Mouse (Mus musculus) limb, embryonic 15.5 days (tissue): ENCODE data around the gene Dgkh. TPM values are rescaled to one million over a fixed set of nuclear protein-coding genes. Genes with fewer than 3 reads are reported as not detected.

ENCODE experiments used
- ATAC-seq: fragments of 200-750 bp; cut with Nextera tagmentation; 2 replicates; pipeline ENCODE4 v1.8.0; 2017; ENCODE audit warnings: low read depth, moderate TSS enrichment; ENCODE audit not compliant: insufficient number of reproducible peaks, low FRiP score, low TSS enrichment
- H3K27ac ChIP-seq: fragments of 300-500 bp; sonication (generic); 2 replicates; pipeline ENCODE4 v1.5.1; 2015; ENCODE audit warnings: moderate library complexity, mild to moderate bottlenecking, inconsistent platforms
- H3K27me3 ChIP-seq: fragments of 300-500 bp; sonication (generic); 2 replicates; pipeline ENCODE4 v1.6.1; 2015; ENCODE audit warnings: inconsistent platforms
- H3K36me3 ChIP-seq: fragments of 300-500 bp; sonication (generic); 2 replicates; pipeline ENCODE4 v1.6.1; 2015; ENCODE audit warnings: inconsistent platforms
- H3K4me1 ChIP-seq: fragments of 300-500 bp; sonication (generic); 2 replicates; pipeline ENCODE4 v1.6.1; 2015; ENCODE audit warnings: inconsistent platforms
- H3K4me2 ChIP-seq: fragments of 300-500 bp; sonication (generic); 2 replicates; pipeline ENCODE4 v1.6.1; 2015; ENCODE audit warnings: mild to moderate bottlenecking, inconsistent platforms
- H3K4me3 ChIP-seq: fragments of 300-500 bp; sonication (generic); 2 replicates; pipeline ENCODE4 v1.5.1; 2015; ENCODE audit warnings: mild to moderate bottlenecking, inconsistent platforms
- H3K9ac ChIP-seq: fragments of 300-500 bp; sonication (generic); 2 replicates; pipeline ENCODE4 v1.6.1; 2015; ENCODE audit warnings: inconsistent platforms
- H3K9me3 ChIP-seq: fragments of 300-500 bp; sonication (generic); 2 replicates; pipeline ENCODE4 v1.6.1; 2016; ENCODE audit warnings: inconsistent platforms
- WGBS: fragments of 180-500 bp; shearing (Covaris S2); methylation state at CpG from one replicate; pipeline ENCODE4 v1.1.7; 2015; 5-methylcytosine and 5-hydroxymethylcytosine counted together
- polyA plus RNA-seq: library from polyadenylated mRNA; unstranded; fragments of >200 nt; fragmentation: Nextera tagmentation; extraction: Ambion mirVana; gene quantifications from 2 replicates; pipeline ENCODE4 v1.2.1, GENCODE M21; 2015

Dgkh gene
- polyA plus RNA-seq, 1 experiment from 2014 or later = 1.5 TPM

DNA sequence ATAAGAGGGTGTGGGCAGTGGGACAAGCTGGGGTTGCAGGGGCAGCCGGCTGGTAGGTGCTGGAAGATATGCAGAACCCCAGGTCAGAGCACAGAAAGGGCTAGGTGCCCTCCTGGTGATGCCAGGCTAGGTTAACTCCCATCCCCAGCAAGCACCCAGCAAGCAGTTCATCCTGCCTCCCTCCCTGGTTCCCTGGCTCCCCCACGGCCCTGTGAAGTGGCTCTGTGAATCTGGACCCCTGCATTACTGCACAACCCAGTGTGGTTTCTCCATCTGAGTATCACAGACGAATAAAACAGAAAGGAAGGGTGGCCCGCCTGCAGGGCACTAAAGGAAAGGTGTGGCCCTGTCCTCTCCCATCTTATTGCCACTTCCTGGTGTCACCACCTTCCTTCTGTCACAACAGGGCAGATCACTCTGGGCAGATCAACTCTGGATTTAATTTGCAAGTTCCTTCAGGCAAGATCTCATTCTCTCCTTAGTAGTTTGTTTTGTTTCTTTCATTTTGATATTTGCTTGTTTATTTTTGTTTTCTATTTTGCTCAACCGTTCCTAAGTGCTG lies 40.6 kb downstream of the Dgkh start:
- 50% methylated on average over 5 of the region's 5 CpGs for WGBS
- H3K9me3 ChIP-seq = no peaks in the 10 kb centered on the region
- H3K9ac ChIP-seq = no peak overlapping the region
- H3K27ac ChIP-seq = no peak overlapping the region
- H3K4me1 ChIP-seq = no peaks in the 10 kb centered on the region
- H3K27me3 ChIP-seq = no peaks in the 10 kb centered on the region
- ATAC-seq = no peak
- H3K4me2 ChIP-seq = no peak overlapping the region
- H3K36me3 ChIP-seq = no peaks in the 10 kb centered on the region
- H3K4me3 ChIP-seq = no peak overlapping the region

DNA sequence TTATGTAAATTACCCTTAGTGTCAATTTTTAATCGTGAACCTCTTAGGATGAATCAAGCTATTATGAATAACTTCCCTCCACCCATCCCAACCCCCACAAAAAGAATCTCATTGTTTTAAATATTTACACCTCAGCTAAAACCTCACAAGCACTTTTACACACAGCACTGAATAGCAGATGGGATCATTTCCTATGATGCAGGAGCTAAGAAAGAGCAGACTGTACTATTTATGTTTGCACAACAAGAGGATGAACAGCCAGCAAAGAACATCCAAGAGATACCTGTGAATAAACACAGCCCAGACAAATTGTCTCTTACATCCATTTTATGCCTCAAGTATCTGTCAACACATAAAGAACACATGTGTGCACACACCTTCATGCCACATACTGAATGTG lies 41.7 kb downstream of the Dgkh start:
- no peak overlapping the region for H3K27ac ChIP-seq
- ATAC-seq = no peak
- H3K4me2 ChIP-seq = no peak overlapping the region
- WGBS = 71% methylated on average over 1 of the region's 1 CpGs
- no peak overlapping the region for H3K9ac ChIP-seq
- no peaks in the 10 kb centered on the region for H3K4me1 ChIP-seq
- no peaks in the 10 kb centered on the region for H3K9me3 ChIP-seq
- no peak overlapping the region for H3K4me3 ChIP-seq
- no peaks in the 10 kb centered on the region for H3K36me3 ChIP-seq
- H3K27me3 ChIP-seq = no peaks in the 10 kb centered on the region

DNA sequence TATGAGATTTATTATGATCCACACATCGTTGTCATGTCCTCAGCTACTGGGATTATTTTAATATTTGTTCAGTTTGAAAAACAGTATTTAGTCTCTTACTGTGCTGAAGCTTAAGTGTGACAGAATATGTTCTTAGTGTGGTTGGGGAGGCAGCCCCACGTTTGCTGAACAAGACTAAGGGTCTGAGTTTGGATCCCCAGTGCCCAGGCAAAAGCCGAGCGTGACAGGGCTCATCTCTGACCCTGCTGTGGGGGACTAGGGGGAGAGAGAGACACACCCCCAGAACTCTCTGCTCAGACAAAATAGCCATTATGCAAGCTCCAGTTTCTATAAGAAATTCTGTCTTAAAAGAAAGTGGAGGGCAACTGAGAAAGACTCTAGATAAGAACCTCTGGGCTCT lies 42.2 kb downstream of the Dgkh start:
- no peak for ATAC-seq
- Histone ChIP-seq H3K36me3 (no peaks in the 10 kb centered on the region), H3K4me1 (no peaks in the 10 kb centered on the region), H3K27ac (no peak overlapping the region), H3K4me3 (no peak overlapping the region), H3K9ac (no peak overlapping the region), H3K9me3 (no peaks in the 10 kb centered on the region), H3K27me3 (no peaks in the 10 kb centered on the region), H3K4me2 (no peak overlapping the region)
- 80% methylated on average over 4 of the region's 4 CpGs for WGBS

DNA sequence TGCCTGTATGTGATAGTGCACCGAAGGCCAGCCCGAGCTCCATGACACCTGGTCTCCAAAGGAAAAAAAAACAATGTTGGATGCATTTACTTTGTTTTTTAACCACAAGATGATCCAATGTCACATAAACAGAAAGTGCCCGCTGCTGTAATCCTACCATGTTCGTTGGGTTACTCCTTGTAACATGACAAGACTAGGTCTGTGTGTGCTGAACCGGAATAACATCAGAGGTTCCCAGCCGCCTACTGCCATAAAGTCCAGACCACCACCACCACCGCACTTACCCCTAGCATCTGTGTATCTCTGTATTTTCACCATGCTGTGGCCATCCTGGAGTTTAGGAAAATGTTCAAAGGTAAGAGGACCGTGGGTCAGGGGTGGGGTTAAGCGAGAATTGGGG lies 42.6 kb downstream of the Dgkh start:
- Histone ChIP-seq H3K9ac (no peak overlapping the region), H3K27ac (no peak overlapping the region), H3K27me3 (no peaks in the 10 kb centered on the region), H3K9me3 (no peaks in the 10 kb centered on the region), H3K36me3 (no peaks in the 10 kb centered on the region), H3K4me3 (no peak overlapping the region), H3K4me1 (no peaks in the 10 kb centered on the region), H3K4me2 (no peak overlapping the region)
- WGBS = 87% methylated on average over 9 of the region's 9 CpGs
- no peak for ATAC-seq

DNA sequence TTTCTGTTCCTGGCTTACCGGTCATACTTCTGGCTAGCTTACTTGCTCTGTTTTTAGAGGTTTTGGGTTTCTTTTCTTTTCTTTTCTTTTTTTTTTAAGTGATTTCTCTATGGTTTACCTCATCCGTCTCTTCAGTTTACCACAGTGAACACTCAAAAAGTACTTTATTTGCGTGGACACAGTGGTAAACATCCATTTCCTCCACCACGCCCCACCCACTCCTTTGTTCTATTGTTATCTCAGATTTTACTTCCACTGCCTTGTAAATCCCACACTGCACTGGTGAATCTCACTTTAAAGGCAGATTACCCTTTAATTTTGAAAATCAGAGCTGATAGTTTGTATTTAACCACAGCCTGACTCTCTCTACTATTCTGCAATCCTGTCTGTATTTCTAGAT lies 44.9 kb downstream of the Dgkh start:
- H3K4me2 ChIP-seq = no peak overlapping the region
- no peaks in the 10 kb centered on the region for H3K36me3 ChIP-seq
- H3K9me3 ChIP-seq = no peaks in the 10 kb centered on the region
- WGBS = 76% methylated on average over 4 of the region's 4 CpGs
- no peak overlapping the region for H3K4me3 ChIP-seq
- no peaks in the 10 kb centered on the region for H3K4me1 ChIP-seq
- H3K9ac ChIP-seq = no peak overlapping the region
- H3K27ac ChIP-seq = no peak overlapping the region
- no peaks in the 10 kb centered on the region for H3K27me3 ChIP-seq
- ATAC-seq = no peak

DNA sequence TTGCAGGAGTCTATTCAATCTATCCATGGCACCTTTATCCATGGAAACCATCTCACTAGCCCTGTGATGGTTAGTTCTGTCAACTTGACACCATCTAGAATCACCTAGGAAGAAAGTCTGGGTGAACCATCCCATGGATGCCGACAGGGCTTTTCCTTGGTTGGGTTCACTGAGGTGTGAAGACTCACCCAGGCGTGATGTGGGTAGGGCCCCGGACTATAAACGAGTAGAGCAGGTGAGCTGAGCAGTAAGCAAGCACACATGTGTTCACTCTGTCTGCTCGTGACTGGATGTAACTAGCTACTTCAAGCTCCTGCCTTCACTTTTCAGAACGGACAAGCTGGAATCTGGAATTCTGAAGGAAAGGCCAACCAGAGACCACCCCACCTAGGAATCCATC lies 45.9 kb downstream of the Dgkh start:
- no peak overlapping the region for H3K4me2 ChIP-seq
- no peak overlapping the region for H3K4me3 ChIP-seq
- H3K4me1 ChIP-seq = no peaks in the 10 kb centered on the region
- H3K36me3 ChIP-seq = no peaks in the 10 kb centered on the region
- no peak overlapping the region for H3K27ac ChIP-seq
- 86% methylated on average over 6 of the region's 6 CpGs for WGBS
- no peaks in the 10 kb centered on the region for H3K9me3 ChIP-seq
- no peak overlapping the region for H3K9ac ChIP-seq
- no peaks in the 10 kb centered on the region for H3K27me3 ChIP-seq
- ATAC-seq = no peak

DNA sequence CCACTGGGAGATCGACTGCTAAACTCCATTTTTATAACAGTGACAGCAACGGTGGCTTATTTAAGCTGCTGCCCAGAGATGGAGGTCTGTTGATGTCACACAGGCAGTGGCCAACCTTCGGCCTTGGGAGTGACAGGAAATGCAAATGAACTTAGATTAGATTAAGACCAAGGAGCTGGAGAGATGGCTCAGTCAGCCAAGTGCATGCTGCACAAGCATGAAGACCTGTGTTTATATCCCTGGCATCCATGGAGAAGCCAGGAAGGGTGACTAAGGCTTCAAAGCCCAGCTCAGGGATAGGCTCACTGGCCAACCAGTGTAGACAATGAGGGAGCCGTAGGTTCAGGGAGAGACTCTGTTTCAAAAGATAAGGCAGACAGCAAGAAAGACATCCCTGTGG lies 48.4 kb downstream of the Dgkh start:
- H3K4me2 ChIP-seq = no peak overlapping the region
- H3K9ac ChIP-seq = no peak overlapping the region
- H3K9me3 ChIP-seq = no peaks in the 10 kb centered on the region
- H3K27me3 ChIP-seq = no peaks in the 10 kb centered on the region
- no peak overlapping the region for H3K4me3 ChIP-seq
- H3K27ac ChIP-seq = no peak overlapping the region
- WGBS = 78% methylated on average over 4 of the region's 4 CpGs
- no peaks in the 10 kb centered on the region for H3K4me1 ChIP-seq
- ATAC-seq = no peak
- no peaks in the 10 kb centered on the region for H3K36me3 ChIP-seq

DNA sequence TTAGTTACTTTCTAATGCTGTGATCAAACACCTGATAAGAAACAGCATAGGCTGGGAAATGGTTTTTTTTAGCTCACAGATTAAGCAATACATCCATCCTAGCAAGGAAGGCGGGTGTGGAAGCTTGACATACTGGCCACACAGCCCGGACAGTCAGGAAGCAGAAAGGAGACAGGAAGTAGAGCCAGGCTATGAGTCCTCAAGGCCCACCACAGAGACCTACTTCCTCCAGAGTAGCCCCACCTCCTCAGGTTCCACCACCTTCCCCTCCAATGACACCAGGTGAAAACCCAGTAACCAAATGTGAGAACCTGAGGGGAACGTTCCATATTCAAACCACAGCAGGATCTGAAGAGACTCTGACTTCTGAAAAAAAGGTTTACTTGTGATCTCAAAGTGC lies 53.6 kb downstream of the Dgkh start:
- no peak for ATAC-seq
- no peak overlapping the region for H3K9ac ChIP-seq
- H3K4me1 ChIP-seq = peaks cover 8% of the 10 kb centered on the region
- H3K9me3 ChIP-seq = no peaks in the 10 kb centered on the region
- no peak overlapping the region for H3K4me3 ChIP-seq
- no peaks in the 10 kb centered on the region for H3K36me3 ChIP-seq
- 72% methylated on average over 3 of the region's 3 CpGs for WGBS
- H3K27ac ChIP-seq = no peak overlapping the region
- H3K27me3 ChIP-seq = no peaks in the 10 kb centered on the region
- H3K4me2 ChIP-seq = no peak overlapping the region

DNA sequence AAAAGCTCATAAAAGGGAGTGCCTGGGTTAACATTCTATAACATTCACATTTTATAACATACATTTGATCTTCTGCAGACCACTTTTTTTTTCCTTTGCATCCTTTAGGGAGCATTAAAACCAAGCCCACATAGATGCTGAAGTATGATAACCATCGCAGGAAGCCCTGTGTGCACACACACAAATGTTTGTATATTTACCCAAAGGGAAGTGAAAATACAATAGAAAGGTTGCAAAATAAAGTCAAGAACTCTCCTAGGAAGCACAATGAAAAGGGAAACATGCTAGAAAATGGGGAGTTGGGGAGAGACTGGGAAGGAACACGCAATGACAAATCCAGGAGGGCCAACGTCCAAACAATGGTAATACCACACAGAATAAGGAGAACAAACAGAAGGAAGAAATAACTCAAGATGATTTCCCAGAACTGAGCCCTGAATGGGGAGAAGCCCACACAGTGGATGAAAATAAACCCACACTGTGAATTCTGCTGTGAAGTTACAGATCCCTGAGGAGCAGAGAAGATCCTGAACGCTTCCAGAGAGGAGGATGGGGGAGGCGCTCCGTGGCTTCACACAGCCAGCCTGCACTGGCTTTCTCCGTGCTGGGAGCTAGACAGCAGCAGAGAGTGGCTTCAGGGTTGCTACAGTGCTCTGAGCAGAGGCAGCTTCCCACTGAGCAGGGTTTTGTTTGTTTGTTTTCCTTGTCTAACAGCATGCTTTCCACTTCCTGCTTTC lies 54.6 kb downstream of the Dgkh start:
- 33% methylated on average over 7 of the region's 7 CpGs for WGBS
- no peak overlapping the region for H3K4me3 ChIP-seq
- no peaks in the 10 kb centered on the region for H3K36me3 ChIP-seq
- peaks cover 8% of the 10 kb centered on the region for H3K4me1 ChIP-seq
- H3K9me3 ChIP-seq = no peaks in the 10 kb centered on the region
- H3K27me3 ChIP-seq = no peaks in the 10 kb centered on the region
- H3K4me2 ChIP-seq = no peak overlapping the region
- H3K9ac ChIP-seq = no peak overlapping the region
- no peak overlapping the region for H3K27ac ChIP-seq
- no peak for ATAC-seq

DNA sequence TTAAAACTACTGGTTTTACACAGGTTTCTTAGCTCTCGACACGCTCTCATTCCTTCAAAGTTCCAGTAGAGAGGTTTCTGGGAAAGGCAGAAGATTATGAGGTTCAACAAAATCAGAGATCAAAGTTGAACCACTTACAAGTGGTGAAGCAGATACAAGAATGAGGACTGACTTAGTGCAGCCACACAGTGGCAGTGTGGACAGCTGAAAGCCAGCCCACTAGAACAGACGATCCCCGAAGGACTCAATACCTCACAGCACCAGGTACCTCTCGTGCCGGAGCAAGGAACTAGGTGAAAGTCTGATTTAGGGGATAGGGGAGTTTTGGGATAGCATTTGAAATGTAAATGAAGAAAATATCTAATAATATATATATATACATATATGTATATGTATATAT lies 56.1 kb downstream of the Dgkh start:
- no peak overlapping the region for H3K4me2 ChIP-seq
- no peak overlapping the region for H3K9ac ChIP-seq
- 68% methylated on average over 6 of the region's 6 CpGs for WGBS
- peaks cover 8% of the 10 kb centered on the region for H3K4me1 ChIP-seq
- H3K27ac ChIP-seq = no peak overlapping the region
- H3K9me3 ChIP-seq = no peaks in the 10 kb centered on the region
- H3K36me3 ChIP-seq = no peaks in the 10 kb centered on the region
- ATAC-seq = no peak
- H3K4me3 ChIP-seq = no peak overlapping the region
- no peaks in the 10 kb centered on the region for H3K27me3 ChIP-seq

DNA sequence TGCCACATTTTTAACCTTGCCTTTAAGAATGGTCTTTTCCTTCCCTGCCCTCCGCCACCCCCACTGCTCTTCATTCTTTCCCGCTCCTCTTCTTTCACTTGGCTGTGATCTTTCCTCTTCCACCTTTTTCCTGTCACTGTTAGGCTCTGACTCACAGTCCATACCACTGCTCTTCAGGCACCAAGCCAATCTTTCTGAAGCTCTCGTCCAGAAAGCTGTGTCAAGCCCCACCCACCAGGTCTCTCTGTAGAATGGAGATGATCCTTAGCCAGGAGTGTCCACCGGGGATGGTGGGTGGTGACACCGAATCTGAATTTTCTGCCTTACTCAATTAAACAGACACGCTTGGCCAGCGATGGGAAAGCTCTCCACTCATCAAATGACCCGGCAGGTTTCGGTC lies 58.0 kb downstream of the Dgkh start:
- ATAC-seq = no peak
- WGBS = 76% methylated on average over 9 of the region's 9 CpGs

DNA sequence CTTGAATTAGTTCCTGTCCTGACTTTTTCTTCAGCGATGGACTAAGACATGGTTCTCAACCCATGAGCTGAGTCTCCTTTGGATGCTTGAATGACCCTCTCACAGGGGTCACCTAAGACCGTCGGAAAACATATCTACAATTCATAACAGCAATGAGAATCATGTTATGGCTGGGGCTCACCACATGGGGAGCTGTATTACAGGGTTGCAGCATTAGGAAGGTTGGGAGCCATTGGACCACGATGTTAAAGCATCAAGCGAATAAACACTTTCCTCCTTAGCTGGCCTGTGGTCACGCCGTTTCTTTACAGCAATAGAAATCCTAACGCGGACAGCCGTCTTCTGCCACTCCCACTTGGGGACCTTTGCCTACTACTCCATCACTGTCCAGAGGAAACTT lies 62.6 kb downstream of the Dgkh start:
- no peak overlapping the region for H3K4me2 ChIP-seq
- no peaks in the 10 kb centered on the region for H3K27me3 ChIP-seq
- H3K9ac ChIP-seq = no peak overlapping the region
- H3K9me3 ChIP-seq = no peaks in the 10 kb centered on the region
- no peak overlapping the region for H3K4me3 ChIP-seq
- no peak for ATAC-seq
- H3K27ac ChIP-seq = no peak overlapping the region
- H3K4me1 ChIP-seq = no peaks in the 10 kb centered on the region
- WGBS = 70% methylated on average over 10 of the region's 10 CpGs
- no peaks in the 10 kb centered on the region for H3K36me3 ChIP-seq

More for the DNA sequence above, 58.0 kb downstream of the Dgkh start:
- no peaks in the 10 kb centered on the region for H3K9me3 ChIP-seq
- peaks cover 8% of the 10 kb centered on the region for H3K4me1 ChIP-seq
- no peak overlapping the region for H3K4me3 ChIP-seq
- no peaks in the 10 kb centered on the region for H3K27me3 ChIP-seq
- H3K36me3 ChIP-seq = no peaks in the 10 kb centered on the region
- no peak overlapping the region for H3K27ac ChIP-seq
- no peak overlapping the region for H3K9ac ChIP-seq
- no peak overlapping the region for H3K4me2 ChIP-seq

DNA sequence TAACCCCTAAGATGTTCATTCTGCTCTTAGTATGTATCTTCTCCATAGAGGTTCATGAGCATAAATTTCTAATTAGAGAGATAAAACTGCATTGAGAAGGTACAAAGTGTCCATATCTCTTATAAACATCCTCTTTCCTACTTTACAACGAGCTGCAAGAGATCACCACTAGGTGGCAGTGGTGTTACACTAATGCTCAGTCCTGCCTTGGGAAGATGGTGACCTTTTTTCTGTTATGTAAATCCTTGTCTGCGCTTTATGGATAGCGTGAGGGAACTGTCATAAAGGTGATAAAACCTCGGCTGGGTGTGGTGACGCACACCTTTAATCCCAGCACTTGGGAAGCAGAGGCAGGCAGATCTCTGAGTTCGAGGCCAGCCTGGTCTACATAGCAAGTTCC lies 64.3 kb downstream of the Dgkh start:
- no peaks in the 10 kb centered on the region for H3K36me3 ChIP-seq
- WGBS = 20% methylated on average over 6 of the region's 6 CpGs
- ATAC-seq = no peak
- no peaks in the 10 kb centered on the region for H3K4me1 ChIP-seq
- no peak overlapping the region for H3K4me2 ChIP-seq
- no peak overlapping the region for H3K27ac ChIP-seq
- no peaks in the 10 kb centered on the region for H3K9me3 ChIP-seq
- no peak overlapping the region for H3K4me3 ChIP-seq
- H3K27me3 ChIP-seq = no peaks in the 10 kb centered on the region
- H3K9ac ChIP-seq = no peak overlapping the region
